Mouse (Mus musculus) erythroblast, embryonic 14.5 days (primary cell): Measurements from ENCODE around the gene Col15a1.

Experiments
- GATA1 ChIP-seq: IDR thresholded peaks from 2 replicates; pipeline ENCODE4 v1.6.1; 2012; ENCODE audit warnings: low read length, inconsistent platforms, mixed read lengths
- TAL1 ChIP-seq: IDR thresholded peaks from 3 replicates; pipeline ENCODE4 v1.6.1; 2012; ENCODE audit warnings: low read length, inconsistent platforms, mixed read lengths

DNA sequence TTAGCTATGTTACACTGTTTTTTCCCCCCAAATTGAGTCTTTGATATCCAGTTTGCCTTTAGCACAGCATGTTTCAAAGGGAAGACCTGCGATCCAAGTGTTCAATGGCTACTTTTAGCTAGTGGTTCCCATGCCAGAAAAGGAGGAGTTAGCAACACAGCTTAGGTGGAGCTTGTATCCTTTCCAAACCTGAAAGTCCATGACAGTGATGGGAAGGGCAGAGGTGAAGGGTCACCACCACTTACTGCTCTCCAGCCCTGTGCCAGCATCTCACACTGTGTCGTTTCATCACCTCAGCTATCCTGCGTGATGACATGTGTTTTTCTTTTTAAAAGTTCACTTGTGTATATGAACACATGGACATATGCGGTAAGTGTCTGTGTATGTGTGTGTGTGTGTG, 34.2 kb downstream of the Col15a1 start:
- TF ChIP-seq GATA1 (no peak), TAL1 (no peak)
